In the genomic region with DNA sequence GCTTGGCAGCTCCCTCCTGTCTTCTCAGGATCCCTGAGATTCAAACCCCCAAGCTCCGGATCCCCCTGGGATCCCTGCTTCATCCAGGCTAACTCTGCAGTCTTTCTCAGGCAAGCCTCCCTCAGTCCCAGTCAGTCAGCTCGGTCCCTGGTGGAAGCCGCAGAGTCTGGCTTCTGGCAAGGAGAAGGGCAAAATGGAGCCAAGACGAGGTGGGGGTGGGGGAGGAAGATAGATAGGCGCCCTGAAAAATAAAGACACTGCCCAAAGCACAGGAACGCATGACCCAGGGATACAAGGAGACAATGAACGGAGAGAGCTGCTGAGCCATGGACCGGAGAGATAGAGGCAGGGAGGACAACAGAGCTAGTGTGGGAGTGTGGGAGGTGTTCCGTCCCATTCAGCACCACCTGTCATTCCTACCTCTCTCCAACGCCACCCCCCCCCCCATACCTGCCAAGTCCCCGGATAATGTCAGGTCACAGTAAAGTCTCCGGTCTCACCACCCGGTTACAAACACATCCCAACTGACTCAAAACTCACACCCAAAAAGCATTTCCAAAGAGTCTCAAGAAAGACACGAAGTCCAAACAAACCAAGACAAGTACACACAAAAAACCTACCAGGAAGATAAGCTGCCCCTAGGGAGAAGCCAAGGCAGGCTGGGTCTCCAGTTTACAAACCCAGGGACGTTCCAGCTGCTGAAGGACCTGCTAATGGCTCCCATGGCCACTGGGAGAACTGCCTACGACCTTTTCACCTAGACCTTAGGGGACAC, we compare ENCODE assay signal across 9 mouse cellular contexts. TPM values are rescaled to one million over a fixed set of nuclear protein-coding genes. Genes with fewer than 3 reads are reported as not detected.
DNase-seq lines count a peak whose midpoint lies in the region; ATAC-seq and TF ChIP-seq lines count a peak whose summit lies in the region.
"Had no signal": no experiment of that assay in that cellular context is flagged by ENCODE, and none has a peak within 500 bp of the region (broad histone marks: within the 10 kb centered on the region; RNA-seq: fewer than 3 reads in every experiment).

No protein-coding gene starts in this region.

- no peak for TF ChIP-seq EP300 in heart, adult 2 months (IDR thresholded peaks at IDR 0.05; ENCODE audit: insufficient read depth, low read depth, low read length)

- DNase-seq in embryo, embryonic 10.5 days (ENCODE audit: low spot score) = peak; percentile 50
- DNase-seq in embryo, embryonic 10 days (ENCODE audit: low spot score) = no peak
- peak; percentile 79 for DNase-seq in brain, adult 2 months (ENCODE audit: low read depth, low spot score)
- peak; percentile 53 to 59 for DNase-seq in heart, adult 2 months
- DNase-seq in kidney, postnatal 0 days (ENCODE audit: low spot score) = peak; percentile 46
- peak; percentile 59 for DNase-seq in neural tube, embryonic 10.5 days (ENCODE audit: extremely low spot score, low spot score)
- DNase-seq in left cerebral cortex, adult 18-20 months (ENCODE audit: low spot score in 2 of 2) = no peak
- DNase-seq in layer of hippocampus, postnatal 36 days = no peak

- 0 out of 2 replicates have a peak, but pooled peaks cover 1% of the 10 kb centered on the region for H3K27me3 ChIP-seq in heart, adult 2 months (ENCODE audit: control insufficient read depth, insufficient read depth, low read length)
- no peaks in the 10 kb centered on the region for H3K27me3 ChIP-seq in kidney, postnatal 0 days (ENCODE audit: insufficient read depth, low read length)

- peak overlapping the region; percentile 89 for H3K4me2 ChIP-seq in kidney, postnatal 0 days (ENCODE audit: low read length)

- peak overlapping the region; percentile 78 for H3K9ac ChIP-seq in heart, adult 2 months (ENCODE audit: low read depth, low read length)
- peak overlapping the region; percentile 84 for H3K9ac ChIP-seq in kidney, postnatal 0 days (ENCODE audit: low read depth, low read length)

- peaks cover 9% of the 10 kb centered on the region; the same call in 1 of the 2 replicates for H3K4me1 ChIP-seq in heart, adult 2 months (ENCODE audit: control insufficient read depth, insufficient read depth, low read length)
- peaks cover 42% of the 10 kb centered on the region for H3K4me1 ChIP-seq in kidney, postnatal 0 days (replicated peaks; ENCODE audit: insufficient read depth, low read length)

- H3K36me3 ChIP-seq in heart, adult 2 months (ENCODE audit: control insufficient read depth, insufficient read depth, low read length) = no peaks in the 10 kb centered on the region; the same call in none of the 2 replicates
- no peaks in the 10 kb centered on the region for H3K36me3 ChIP-seq in kidney, postnatal 0 days (ENCODE audit: insufficient read depth, low read length)

- H3K79me2 ChIP-seq in heart, adult 2 months (replicated peaks; ENCODE audit: control insufficient read depth, insufficient read depth, low read length) = no peaks in the 10 kb centered on the region

- TF ChIP-seq CTCF in heart, adult 2 months (IDR thresholded peaks at IDR 0.05) = no peak
- no peak for TF ChIP-seq CTCF in kidney, postnatal 0 days (IDR thresholded peaks at IDR 0.05; ENCODE audit: low read depth)

- peak overlapping the region; percentile 59 for H3K4me3 ChIP-seq in heart, adult 2 months
- H3K4me3 ChIP-seq in kidney, postnatal 0 days (replicated peaks; ENCODE audit: low read depth, low read length) = peak overlapping the region; percentile 74

- WGBS in heart, adult 2 months = 5% methylated on average over 16 of the region's 16 CpGs
- 2% methylated on average over 16 of the region's 16 CpGs for WGBS in kidney, postnatal 0 days

- no peak; the same call in 1 of the 2 replicates for TF ChIP-seq POLR2A in heart, adult 2 months (IDR thresholded peaks at IDR 0.05; ENCODE audit: insufficient read depth, low read depth, low read length)

- no peak for ATAC-seq in kidney, postnatal 0 days (replicated peaks; ENCODE audit: low FRiP score, low read depth)

- intact Hi-C loops in heart, adult 2 months (cut with DNase I) = no loop called here

- H3K9me3 ChIP-seq in kidney, postnatal 0 days (replicated peaks; ENCODE audit: low read length) = no peaks in the 10 kb centered on the region

- peak overlapping the region; percentile 92 for H3K27ac ChIP-seq in heart, adult 2 months
- peak overlapping the region; percentile 99 for H3K27ac ChIP-seq in kidney, postnatal 0 days

RNA-seq across cellular contexts. Expression of a gene that starts 3.0 kb away (rescaled TPM):
- 10 to 100 TPM; 25.9 to 30.6 TPM for total RNA-seq in heart, adult 2 months (2021)
- polyA plus RNA-seq in heart, adult 2 months (2012; rRNA removed) = 24.4 and 27.6 TPM in 2 replicates
- 89.1 and 94.3 TPM in 2 replicates for polyA plus RNA-seq in kidney, postnatal 0 days (2015; fragmentation: Nextera tagmentation; extraction: Ambion mirVana)
- 10 to 100 TPM; 49.0 to 51.5 TPM for total RNA-seq in left cerebral cortex, adult 18-20 months (2021)
- 10 to 100 TPM; 62.7 to 63.9 TPM for total RNA-seq in layer of hippocampus, postnatal 36 days (2021)

RNA-seq across cellular contexts. Expression of a gene that starts 27.9 kb away (rescaled TPM):
- total RNA-seq in heart, adult 2 months (2021) = 10 to 100 TPM; 15.0 to 20.6 TPM
- 19.2 and 21.0 TPM in 2 replicates for polyA plus RNA-seq in heart, adult 2 months (2012; rRNA removed)
- 35.6 and 36.5 TPM in 2 replicates for polyA plus RNA-seq in kidney, postnatal 0 days (2015; fragmentation: Nextera tagmentation; extraction: Ambion mirVana)
- total RNA-seq in left cerebral cortex, adult 18-20 months (2021) = 10 to 100 TPM; 26.7 to 37.5 TPM
- 10 to 100 TPM; 31.1 to 32.1 TPM for total RNA-seq in layer of hippocampus, postnatal 36 days (2021)

RNA-seq across cellular contexts. Expression of a gene that starts 34.0 kb away (rescaled TPM):
- 10 to 100 TPM; 26.6 to 28.3 TPM for total RNA-seq in heart, adult 2 months (2021)
- 19.3 and 20.3 TPM in 2 replicates for polyA plus RNA-seq in heart, adult 2 months (2012; rRNA removed)
- polyA plus RNA-seq in kidney, postnatal 0 days (2015; fragmentation: Nextera tagmentation; extraction: Ambion mirVana) = 12.7 and 13.5 TPM in 2 replicates
- total RNA-seq in left cerebral cortex, adult 18-20 months (2021) = 10 to 100 TPM; 34.3 to 35.1 TPM
- total RNA-seq in layer of hippocampus, postnatal 36 days (2021) = 10 to 100 TPM; 41.8 to 43.4 TPM

RNA-seq across cellular contexts. Expression of a gene that starts 57.9 kb away (rescaled TPM):
- total RNA-seq in heart, adult 2 months (2021) = not detected
- not detected in 2 replicates for polyA plus RNA-seq in heart, adult 2 months (2012; rRNA removed)
- 0.11 and 0.13 TPM in 2 replicates for polyA plus RNA-seq in kidney, postnatal 0 days (2015; fragmentation: Nextera tagmentation; extraction: Ambion mirVana)
- total RNA-seq in left cerebral cortex, adult 18-20 months (2021) = not detected
- total RNA-seq in layer of hippocampus, postnatal 36 days (2021) = not detected
- polyA plus RNA-seq: gonadal fat pad, adult 2 months had no signal

Comparison
In these comparisons a context has a peak if more than half of its experiments do, and no peak if none do; other contexts are left out.
1. DNase-seq: peak in embryo, embryonic 10.5 days (single experiment), brain, adult 2 months (single experiment), heart, adult 2 months (2 of 2), kidney, postnatal 0 days (single experiment) and neural tube, embryonic 10.5 days (single experiment); none in embryo, embryonic 10 days (single experiment), left cerebral cortex, adult 18-20 months (0 of 2) and layer of hippocampus, postnatal 36 days (0 of 2).